Mouse (Mus musculus) E14TG2a.4 (cell line): Measurements from ENCODE around the gene Fyn.

Experiments
- CTCF ChIP-seq: conservative IDR thresholded peaks from 2 replicates; pipeline ENCODE4 v1.5.1; 2014; ENCODE audit warnings: low read length
- POU5F1 ChIP-seq: IDR thresholded peaks from 2 replicates; pipeline ENCODE4 v1.6.1; 2014; ENCODE audit warnings: low read length, borderline replicate concordance

GRCm38 (mm10) chr10:39484382-39484826, 115.7 kb downstream of the Fyn start:
- TF ChIP-seq CTCF (no peak), POU5F1 (no peak)
